Mouse (Mus musculus) frontal cortex, postnatal 10 days (tissue): ENCODE measurements around the gene Ciapin1.

Source experiments
- DNase-seq, 2 experiments: peaks; one replicate each; pipeline ENCODE4 v3.0.0; 2022; ENCODE audit warnings: low spot score in 2 of 2, mixed read lengths in 1 of 2

Gene Ciapin1

DNA sequence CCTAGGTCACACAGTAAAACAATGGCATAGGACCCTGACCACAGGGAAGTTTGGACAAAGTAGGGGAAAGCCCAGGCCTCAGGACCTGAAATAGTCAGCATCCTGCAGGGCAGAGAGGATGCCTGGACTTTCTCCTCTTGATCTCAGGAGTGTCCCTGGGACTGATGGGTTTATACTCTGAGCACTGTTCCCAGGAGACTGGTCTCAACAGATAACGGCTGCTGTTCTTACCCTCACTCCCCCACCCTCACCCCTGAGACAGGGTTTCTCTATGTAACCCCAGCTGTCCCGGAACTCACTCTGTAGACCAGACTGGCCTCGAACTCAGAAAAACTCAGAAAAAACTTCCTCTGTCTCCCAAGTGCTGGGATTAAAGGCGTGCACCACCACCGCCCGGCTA lies 29.8 kb downstream of the Ciapin1 start:
- DNase-seq = no peak

- no peak for DNase-seq
These were observed 30.7 kb downstream of the Ciapin1 start for GRCm38 (mm10) chr8:94807506-94807905.

- no peak for DNase-seq
These were observed 32.3 kb downstream of the Ciapin1 start for GRCm38 (mm10) chr8:94805811-94806210.

DNA sequence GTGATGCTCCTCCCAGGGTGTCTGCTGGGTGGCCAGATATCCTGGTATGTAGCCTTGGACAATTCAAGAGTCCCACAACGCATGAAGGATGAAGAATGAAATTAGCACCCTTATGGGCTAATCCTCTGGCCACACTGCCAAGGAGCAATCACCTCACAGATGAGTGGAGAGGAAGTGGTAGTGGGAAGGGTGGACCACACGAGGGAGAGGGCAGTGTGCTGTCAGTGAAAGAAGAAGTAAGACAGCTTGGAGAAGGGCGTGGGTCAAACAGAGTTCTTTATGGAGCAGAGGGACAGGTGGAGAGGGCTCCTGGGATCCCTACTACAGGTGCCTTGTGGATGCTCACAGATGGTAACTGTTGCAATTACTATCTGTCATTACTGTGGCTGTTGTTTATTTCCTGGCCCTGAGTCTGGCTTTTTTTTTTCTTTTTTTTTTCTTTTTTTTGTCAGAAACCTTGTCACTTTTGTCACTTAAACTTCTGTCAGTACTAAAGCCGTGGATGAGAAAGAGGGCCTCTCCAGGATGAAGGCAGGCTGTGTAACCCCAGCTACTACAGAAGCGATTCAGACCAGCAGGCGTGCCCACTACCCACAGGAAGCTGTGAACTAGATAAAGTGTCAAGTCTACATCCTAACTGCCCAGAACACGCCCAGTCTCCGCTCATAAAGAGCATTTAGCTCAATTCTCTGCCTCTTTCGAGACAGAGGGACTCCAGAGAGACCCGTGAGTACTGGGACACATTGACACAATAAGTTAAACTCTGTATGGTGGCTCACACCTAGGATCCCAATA lies 33.4 kb downstream of the Ciapin1 start:
- DNase-seq = no peak

DNA sequence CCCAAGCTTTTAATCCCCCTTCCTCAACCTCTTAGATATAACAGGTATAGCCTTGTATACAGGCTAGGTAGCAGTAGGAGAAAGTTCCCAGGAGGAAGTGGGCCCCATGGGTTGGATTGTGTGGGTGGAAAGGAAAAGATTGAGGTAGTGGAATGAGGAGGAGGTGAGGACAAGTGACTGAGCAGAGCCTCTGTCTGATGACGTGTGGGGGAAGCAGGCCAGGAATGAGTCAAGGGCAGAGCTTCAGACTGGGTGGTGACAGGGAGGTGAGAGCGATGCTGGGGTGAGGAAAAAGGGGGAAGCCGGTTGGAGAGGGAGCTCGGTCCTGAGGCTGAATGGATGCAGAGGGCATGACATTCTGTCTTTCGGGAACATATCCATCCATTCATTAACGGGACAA lies 34.6 kb downstream of the Ciapin1 start:
- no peak for DNase-seq

- no peak for DNase-seq
These were observed 35.8 kb downstream of the Ciapin1 start for GRCm38 (mm10) chr8:94802375-94802774.

DNA sequence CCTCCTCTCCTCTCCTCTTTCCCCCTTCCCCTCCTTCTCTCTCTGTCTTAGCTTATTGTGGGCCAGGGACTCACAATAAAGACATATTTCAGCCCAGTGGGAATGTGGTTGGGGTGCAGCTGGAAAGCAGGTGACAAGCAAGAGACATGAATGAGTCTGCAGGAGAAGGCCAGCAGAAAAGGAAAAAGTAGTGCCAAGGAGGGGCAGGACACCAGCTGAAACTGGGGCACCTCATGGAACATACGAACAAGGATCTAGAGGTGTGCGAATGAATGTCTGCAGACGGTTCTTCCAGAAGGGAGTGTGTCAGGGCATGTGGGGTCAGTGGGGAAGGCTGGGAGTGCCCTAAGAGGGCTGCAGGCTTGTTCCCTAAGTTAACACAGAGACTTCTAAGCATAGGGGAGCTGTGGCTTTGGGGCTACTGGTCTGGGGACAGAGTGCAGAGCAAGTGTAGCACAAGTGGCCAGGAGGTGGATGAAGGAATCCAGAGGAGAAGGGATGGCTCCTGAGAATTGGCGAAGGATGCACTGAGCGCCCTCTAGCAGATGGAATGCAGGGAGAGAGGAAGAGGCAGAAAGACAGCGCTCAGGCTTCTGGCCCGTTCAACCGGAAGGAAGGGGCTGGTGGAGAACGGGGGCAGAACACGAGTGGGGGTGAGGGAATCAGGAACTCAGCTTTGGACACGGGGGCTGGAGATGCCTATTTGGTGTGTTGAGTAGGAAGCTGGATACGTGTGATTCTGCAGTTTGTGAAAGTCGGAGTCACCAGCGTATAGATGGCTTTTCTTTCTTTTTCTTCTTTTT lies 36.7 kb downstream of the Ciapin1 start:
- DNase-seq = no peak

- DNase-seq = no peak
These were observed 37.7 kb downstream of the Ciapin1 start for GRCm38 (mm10) chr8:94800278-94800968.

- DNase-seq = no peak
These were observed 43.4 kb downstream of the Ciapin1 start for GRCm38 (mm10) chr8:94794782-94795181.

GRCm38 (mm10) chr8:94794368-94794767 lies 43.8 kb downstream of the Ciapin1 start:
- DNase-seq = no peak

GRCm38 (mm10) chr8:94789256-94789955 lies 48.8 kb downstream of the Ciapin1 start:
- no peak for DNase-seq

DNA sequence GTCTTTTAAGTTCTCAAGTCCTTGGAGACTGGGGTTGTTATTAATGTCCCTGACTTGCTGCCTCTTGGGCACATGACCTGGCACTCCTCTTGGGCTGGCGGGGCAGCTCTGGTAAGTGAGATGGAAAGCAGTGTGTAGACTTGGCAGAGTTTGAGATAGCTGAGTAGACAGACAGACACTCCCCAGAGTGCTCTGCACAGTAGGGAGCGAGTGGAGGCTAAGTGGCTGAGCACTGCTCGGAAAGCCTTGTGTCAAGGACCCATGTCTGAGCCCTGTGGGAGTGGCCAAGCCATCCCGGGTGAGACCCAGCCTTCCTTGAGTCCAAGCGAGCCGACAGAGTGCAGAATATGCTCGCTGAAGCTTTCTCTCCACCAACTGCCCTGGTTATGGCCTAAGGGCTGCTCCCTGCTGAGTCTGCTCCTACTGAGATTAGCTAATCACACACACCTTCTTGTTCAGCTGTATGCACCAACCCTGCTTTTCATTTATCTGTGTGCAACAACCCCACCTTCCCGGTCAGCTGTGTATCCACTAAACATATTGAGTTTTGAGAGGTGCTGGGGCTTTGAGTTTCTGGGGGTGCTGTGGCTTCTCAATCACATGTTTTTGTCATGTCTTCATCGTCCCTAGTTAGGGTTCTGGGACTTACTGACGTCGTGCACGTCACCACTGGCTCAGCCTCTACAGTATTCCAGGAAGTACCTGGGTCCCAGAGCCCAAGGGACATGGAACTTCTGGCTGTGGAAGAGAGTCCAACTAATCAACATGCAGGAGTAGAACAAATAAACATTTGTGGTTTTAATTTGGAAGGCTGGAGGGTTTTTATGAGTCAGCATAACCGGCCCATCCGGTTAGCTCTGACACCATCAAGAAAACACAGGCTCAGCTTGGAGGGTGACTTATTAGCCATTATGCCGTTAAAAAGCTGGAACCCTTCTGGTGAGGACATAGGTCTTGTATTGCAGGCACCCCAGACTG lies 50.3 kb downstream of the Ciapin1 start:
- no peak for DNase-seq

GRCm38 (mm10) chr8:94785995-94786595 lies 52.1 kb downstream of the Ciapin1 start:
- no peak for DNase-seq

DNA sequence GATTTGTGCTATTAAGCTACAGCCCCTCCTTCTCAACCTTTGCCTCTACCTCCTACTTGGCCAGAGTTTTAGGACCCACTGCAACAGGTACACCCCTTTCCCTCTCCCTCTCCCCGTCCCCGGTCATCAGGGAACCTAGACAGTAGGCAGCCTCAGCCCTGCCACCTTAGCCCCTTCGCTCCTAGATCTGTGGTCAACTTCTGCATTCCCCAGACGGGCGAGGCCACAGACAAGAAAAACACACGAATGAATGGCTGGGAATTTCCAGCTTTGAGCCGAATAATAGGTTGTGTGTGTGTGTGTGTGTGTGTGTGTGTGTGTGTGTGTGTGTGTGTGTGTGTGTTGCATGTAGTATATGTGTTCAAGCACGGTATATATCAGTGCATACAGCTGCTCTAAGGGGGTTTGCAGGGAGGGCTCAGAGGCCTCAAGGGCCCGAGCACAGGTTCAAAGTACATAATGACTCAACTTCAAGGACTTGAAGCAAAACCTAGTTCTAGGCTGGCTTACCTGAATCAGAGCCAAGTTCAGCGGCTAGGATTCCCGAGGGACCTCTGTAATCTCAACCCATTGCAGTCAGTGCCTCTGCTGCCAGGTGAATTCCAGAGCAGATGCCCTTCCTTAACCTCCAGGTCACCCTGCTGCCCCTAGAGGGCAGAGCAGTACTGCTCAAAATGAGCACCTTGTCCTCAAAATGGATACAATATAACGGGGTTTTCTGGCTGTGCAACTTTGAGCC lies 52.7 kb downstream of the Ciapin1 start:
- DNase-seq = no peak

DNA sequence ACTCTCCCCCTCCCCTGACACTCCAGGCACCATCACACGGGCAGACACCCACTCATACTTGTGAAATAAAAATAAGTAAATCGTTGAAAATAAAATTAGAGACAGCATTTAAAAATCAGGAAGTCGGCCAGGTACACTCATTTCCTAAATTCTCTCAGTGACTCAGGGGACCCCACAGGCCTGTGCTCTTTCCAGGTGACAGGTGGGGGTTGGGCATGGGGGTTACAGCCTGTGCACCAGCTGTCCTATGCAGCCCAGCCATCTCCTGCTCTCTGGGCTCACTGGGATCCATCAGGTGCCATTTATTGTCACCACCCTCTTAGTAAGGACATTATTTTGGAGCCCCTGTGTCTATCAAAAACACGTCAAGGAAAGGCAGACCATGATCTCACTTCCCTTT lies 54.3 kb downstream of the Ciapin1 start:
- no peak for DNase-seq

DNA sequence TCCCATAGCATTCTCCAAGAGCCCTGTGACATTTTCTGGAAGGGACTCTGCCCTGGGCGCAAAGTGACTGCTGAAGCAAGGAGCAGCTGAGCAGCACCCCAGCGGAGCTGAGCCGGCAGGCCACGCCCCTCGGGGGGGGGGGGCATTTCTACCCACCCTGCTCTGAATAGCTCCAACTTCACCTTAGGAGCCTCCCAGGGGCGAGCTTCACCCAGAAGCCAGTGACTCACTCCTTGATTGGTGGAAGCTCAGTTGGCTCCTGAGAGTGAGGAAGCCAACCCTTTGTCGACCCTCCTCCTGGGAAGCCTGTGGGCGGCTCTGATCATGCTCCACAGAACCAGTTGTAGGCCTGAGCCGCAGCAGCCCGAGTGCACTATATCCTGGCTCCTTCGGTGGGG lies 56.3 kb downstream of the Ciapin1 start:
- no peak for DNase-seq

DNA sequence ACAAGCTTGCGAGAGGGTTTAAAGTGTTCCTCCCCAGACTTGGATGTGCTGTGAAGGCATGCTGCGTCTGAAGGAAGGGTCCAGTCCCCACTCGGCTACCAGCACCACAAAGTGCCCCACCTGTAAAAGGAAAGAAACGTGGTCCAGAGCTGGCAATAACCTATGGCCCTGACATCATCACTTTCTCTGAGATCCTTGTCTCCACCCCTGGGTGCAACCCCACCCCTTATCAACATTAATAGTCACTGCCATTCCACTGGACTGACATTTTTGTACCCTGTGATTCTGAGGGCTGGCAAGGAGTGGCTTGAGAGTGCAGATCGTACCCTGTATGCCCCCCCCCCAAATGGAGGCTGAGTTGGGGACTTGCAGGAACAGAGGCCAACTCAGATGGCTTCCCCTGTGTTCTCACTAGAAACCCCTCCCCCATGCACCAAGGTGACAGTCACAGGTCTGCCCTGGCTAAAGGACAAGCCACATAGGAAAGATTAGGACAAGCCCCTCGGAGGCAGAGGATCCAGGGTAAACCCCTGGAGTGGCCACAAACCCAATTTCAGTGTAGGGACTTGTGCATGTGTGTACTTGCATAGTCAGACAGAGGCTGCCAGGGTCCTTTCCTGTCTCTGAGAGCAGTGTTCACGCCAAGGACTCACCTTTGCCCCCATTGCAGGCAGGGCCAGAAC lies 56.9 kb downstream of the Ciapin1 start:
- no peak for DNase-seq

GRCm38 (mm10) chr8:94780491-94781154 lies 57.5 kb downstream of the Ciapin1 start:
- DNase-seq = no peak
